Mouse (Mus musculus): ENCODE data around the gene Meis1.

DNA sequence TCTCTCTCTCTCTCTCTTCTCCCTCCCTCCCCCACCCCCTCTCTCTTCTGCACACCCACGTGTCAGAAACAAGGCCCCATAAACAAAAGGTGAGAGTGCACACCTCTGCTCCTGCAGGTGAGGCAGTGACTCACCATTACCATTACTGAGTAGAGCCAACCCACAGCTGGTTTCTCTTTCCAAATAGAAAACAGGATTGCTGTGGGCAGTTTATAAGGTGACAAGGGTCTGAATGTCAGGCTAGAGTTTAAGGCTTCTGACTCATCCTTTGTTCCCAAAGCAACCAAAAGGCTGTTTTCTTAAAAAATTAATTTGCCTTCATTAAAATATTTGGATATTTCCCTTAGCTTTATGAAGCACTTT lies 139.3 kb downstream of the Meis1 start:
- TF ChIP-seq CTCF (IDR thresholded peaks at IDR 0.05; ENCODE audit: borderline replicate concordance, insufficient read depth, low read length): no peak
- no peak for TF ChIP-seq POLR2A (IDR thresholded peaks at IDR 0.05; ENCODE audit: low read depth, low read length)

Data from embryonic fibroblast, embryonic 13.5 days (primary cell).